8 mouse cellular contexts compared by ENCODE assay signal in the genomic region with DNA sequence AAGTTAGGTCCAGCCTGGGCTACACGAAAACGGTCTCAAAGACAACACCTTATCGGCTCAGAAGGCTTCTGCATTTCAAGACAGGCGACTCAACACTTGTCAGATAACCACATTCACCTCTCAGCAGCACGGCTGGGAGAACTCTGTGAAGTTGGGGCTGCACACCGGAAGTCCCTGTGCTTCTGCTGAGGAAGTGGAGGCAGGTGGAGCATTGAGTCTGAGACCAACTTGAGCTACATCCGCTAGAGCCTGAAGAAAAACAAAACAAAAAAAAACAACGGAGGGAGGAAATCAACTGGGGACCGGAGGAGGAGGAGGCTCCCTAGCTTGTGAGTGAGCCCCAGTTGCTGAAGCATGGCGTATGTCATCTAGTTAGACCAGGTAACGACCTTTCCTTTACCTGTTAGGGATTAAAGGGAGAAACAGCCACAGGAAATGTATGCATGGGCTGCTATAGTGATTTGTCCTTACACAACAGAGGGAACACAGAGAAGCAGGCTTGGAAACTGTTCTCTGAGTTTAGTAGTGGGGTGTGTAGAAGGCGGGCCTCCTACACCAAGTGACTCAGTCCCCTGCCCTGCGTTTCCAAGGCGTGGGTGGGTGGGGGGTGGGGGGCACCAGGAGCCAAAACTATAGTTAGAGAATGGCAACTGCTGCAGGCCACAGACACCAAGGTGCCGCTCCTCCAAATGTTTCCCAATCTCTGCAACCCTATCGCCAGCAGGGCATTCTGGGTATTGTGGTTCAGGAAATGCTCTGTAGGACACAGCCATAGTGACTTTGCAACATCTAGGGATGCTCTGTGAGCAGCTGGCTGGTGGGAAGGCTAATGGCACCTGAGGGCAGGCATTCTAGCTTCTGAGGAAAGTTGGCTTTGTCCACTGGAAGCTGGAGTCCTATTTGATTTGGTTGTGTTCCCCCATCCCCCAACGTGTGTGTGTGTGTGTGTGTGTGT. TPM values are rescaled to one million over a fixed set of nuclear protein-coding genes. Genes with fewer than 3 reads are reported as not detected.
DNase-seq lines count a peak whose midpoint lies in the region; ATAC-seq and TF ChIP-seq lines count a peak whose summit lies in the region.

A gene (plus strand): TSS at position 199 of the 955 bp plus-strand sequence.

- no peak within 1 kb of the TSS for H3K27ac ChIP-seq in forebrain, embryonic 12.5 days
- H3K27ac ChIP-seq in limb, embryonic 11.5 days (replicated peaks; ENCODE audit: low read depth, low read length): no peak within 1 kb of the TSS

- POLR2A ChIA-PET in Patski (lab: Charles Lee): no interaction called here

- H3K9ac ChIP-seq in forebrain, embryonic 12.5 days: no peak within 1 kb of the TSS
- H3K9ac ChIP-seq in limb, embryonic 11.5 days (ENCODE audit: low read length): no peak within 1 kb of the TSS

- H3K4me3 ChIP-seq in forebrain, embryonic 12.5 days (replicated peaks): no peak within 1 kb of the TSS
- no peak within 1 kb of the TSS for H3K4me3 ChIP-seq in limb, embryonic 11.5 days (ENCODE audit: low read depth, low read length)

- H3K9me3 ChIP-seq in forebrain, embryonic 12.5 days: no peaks in the 10 kb centered on the region
- no peaks in the 10 kb centered on the region for H3K9me3 ChIP-seq in limb, embryonic 11.5 days (ENCODE audit: control insufficient read depth, low read length)

- in situ Hi-C loops in Patski (cut with MboI; ENCODE audit: low pct_unique_long_range_greater_than_20kb): no loop called here

- ATAC-seq in Patski: no peak
- ATAC-seq in forebrain, embryonic 12.5 days (ENCODE audit: low FRiP score): no peak
- ATAC-seq in hematopoietic stem cell, adult 5-6 weeks (replicated peaks in 1 of 2; ENCODE audit: insufficient read depth in 1 of 2, low FRiP score in 2 of 2, low TSS enrichment in 1 of 2, low read depth in 1 of 2, poor library complexity in 2 of 2, severe bottlenecking in 2 of 2): peak; percentile 94 to 98
- no peak for ATAC-seq in limb, embryonic 11.5 days (ENCODE audit: insufficient number of reproducible peaks, low FRiP score, low TSS enrichment, low read depth)

- no peaks in the 10 kb centered on the region for H3K27me3 ChIP-seq in Patski
- no peaks in the 10 kb centered on the region for H3K27me3 ChIP-seq in forebrain, embryonic 12.5 days
- H3K27me3 ChIP-seq in limb, embryonic 11.5 days (ENCODE audit: control insufficient read depth, insufficient read depth, low read length): no peaks in the 10 kb centered on the region

- H3K4me2 ChIP-seq in forebrain, embryonic 12.5 days: no peak within 1 kb of the TSS
- no peak within 1 kb of the TSS for H3K4me2 ChIP-seq in limb, embryonic 11.5 days (ENCODE audit: low read depth, severe bottlenecking)

- no peaks in the 10 kb centered on the region for H3K36me3 ChIP-seq in forebrain, embryonic 12.5 days (replicated peaks)
- no peaks in the 10 kb centered on the region for H3K36me3 ChIP-seq in limb, embryonic 11.5 days (ENCODE audit: control insufficient read depth, insufficient read depth, low read length)

- H3K4me1 ChIP-seq in forebrain, embryonic 12.5 days: peaks cover 3% of the 10 kb centered on the region; the same call in 1 of the 2 replicates
- H3K4me1 ChIP-seq in limb, embryonic 11.5 days (ENCODE audit: control insufficient read depth, insufficient read depth, low read length): 0 out of 2 replicates have a peak, but pooled peaks cover under 1% of the 10 kb centered on the region

- CTCF ChIA-PET in Patski (lab: Charles Lee): interaction anchor here (1.3 to 2.0 kb wide), 2 partner anchors 9 to 12 kb away, joined by 3 to 5 read pairs; no protein-coding TSS in a partner anchor

- no peak for TF ChIP-seq CTCF in Patski (IDR thresholded peaks at IDR 0.05)

- 90% methylated on average over 17 of the region's 17 CpGs for WGBS in forebrain, embryonic 12.5 days
- WGBS in limb, embryonic 11.5 days: 81% methylated on average over 17 of the region's 17 CpGs

- no peak for DNase-seq in adrenal gland, adult 18-20 months (ENCODE audit: low spot score in 2 of 2)
- DNase-seq in adrenal gland, adult (ENCODE audit: inconsistent age in 2 of 2, low spot score in 1 of 2): no peak
- DNase-seq in Patski (ENCODE audit: low read depth, low spot score): no peak
- DNase-seq in limb, embryonic 11.5 days (ENCODE audit: low spot score): no peak
- DNase-seq in naive thymus-derived CD4-positive, alpha-beta T cell, adult 2 months (ENCODE audit: low read depth): peak; percentile 93
- DNase-seq in cerebellum, postnatal 36 days: no peak

RNA-seq across cellular contexts. Expression of the gene that starts here (rescaled TPM):
- total RNA-seq in adrenal gland, adult 18-20 months (2021): 100 to 1,000 TPM; 317 to 377 TPM
- polyA plus RNA-seq in Patski (2021): 521 TPM
- polyA plus RNA-seq in forebrain, embryonic 12.5 days (2016; fragmentation: Nextera tagmentation; extraction: Ambion mirVana): 624 TPM in 2 replicates
- 1,188 and 1,536 TPM in 2 replicates for total RNA-seq in hematopoietic stem cell, adult 5-6 weeks (2017)
- polyA plus RNA-seq in limb, embryonic 11.5 days (2014; fragmentation: Nextera tagmentation; extraction: Ambion mirVana): 852 and 860 TPM in 2 replicates

Comparison
In these comparisons a context has a peak if more than half of its experiments do, and no peak if none do; other contexts are left out.
1. ATAC-seq: peak in hematopoietic stem cell, adult 5-6 weeks (2 of 2); none in Patski (single experiment), forebrain, embryonic 12.5 days (single experiment) and limb, embryonic 11.5 days (single experiment).